Mouse (Mus musculus): ENCODE data around the gene Dip2c. TPM values are rescaled to one million over a fixed set of nuclear protein-coding genes. Genes with fewer than 3 reads are reported as not detected.

Dip2c gene
- polyA plus RNA-seq, 1 experiment from 2014 or later = 22.1 TPM

DNA sequence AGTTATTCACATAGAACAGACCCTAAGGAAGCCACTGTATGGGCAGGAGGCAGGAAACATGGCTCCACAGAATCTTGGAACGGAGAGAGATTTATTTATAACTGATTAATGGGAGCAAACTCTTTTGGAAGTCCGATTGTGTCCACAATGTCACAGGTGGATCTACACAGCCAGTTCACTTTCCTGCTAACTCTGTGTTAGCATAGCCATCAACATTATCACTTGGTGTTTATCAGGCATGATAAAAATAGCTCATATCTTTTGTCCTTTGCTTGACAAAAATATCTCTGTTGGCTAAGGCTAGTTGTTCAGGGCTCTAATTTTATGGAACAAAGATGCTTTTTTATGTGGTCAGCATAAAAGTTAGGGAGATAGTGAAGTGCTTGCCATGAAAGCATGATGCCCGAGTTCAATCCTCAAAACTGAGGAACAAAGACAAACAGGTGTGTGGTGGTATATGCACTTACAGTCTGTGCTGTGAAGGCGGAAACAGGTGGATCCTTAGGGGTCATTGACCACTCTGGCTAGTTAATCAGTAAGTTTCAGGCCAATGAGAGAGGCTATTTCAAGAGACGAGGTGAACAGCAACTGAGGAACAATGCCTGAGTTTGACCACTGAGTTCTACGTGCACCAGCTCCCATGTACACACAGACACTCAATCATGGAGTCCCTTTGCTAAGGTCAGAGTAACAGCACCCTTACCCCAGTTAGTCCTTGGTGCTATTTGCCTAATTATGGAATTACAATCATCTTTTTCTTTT, 169.4 kb downstream of the Dip2c start:
- Histone ChIP-seq H3K4me1 (ENCODE audit: control insufficient read depth, insufficient read depth, low read length) (no peaks in the 10 kb centered on the region), H3K4me3 (replicated peaks; ENCODE audit: low read depth, low read length) (no peak overlapping the region), H3K36me3 (ENCODE audit: control insufficient read depth, insufficient read depth, low read length) (no peaks in the 10 kb centered on the region), H3K9me3 (ENCODE audit: control insufficient read depth, low read length) (0 out of 2 replicates have a peak, but pooled peaks cover 4% of the 10 kb centered on the region), H3K27me3 (ENCODE audit: control insufficient read depth, insufficient read depth, low read length) (no peaks in the 10 kb centered on the region), H3K9ac (replicated peaks; ENCODE audit: low read length) (no peak overlapping the region), H3K27ac (replicated peaks; ENCODE audit: low read depth, low read length) (no peak overlapping the region), H3K4me2 (ENCODE audit: low read length) (no peak overlapping the region)
- DNase-seq (no peak), ATAC-seq (ENCODE audit: low FRiP score, low TSS enrichment) (no peak)
- 93% methylated on average over 6 of the region's 6 CpGs for WGBS

DNA sequence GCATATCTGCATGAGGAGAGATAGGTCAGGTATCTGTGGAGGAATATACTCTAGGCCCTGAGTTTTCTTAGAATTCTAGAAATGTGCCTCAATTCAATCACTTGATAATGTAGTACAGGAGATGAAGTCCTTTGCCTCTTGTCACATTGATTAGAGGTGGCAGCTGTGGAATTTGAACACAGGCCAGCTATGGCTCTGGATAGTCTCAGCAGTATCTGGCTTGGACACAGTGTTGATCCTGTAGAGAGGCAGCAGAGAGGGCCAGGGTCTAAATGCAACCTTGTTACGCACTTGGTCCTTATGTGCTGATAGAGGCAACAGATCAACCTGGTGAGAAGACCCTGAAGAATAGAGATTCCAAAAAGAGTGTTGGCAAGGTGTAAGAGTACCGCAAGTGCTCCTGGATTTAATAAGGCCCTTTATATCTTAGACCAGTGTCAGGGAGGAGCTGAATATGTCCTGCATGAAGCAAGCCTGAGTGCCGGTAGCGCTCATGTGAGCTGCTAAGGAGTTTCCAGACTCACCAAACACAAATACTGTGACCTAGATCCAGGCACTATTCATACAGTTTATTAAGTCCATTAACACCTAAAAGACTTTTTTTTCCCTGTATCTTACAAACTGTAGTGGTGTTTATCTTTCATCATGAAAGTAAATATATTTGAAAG, 170.3 kb downstream of the Dip2c start:
- DNase-seq = no peak

DNA sequence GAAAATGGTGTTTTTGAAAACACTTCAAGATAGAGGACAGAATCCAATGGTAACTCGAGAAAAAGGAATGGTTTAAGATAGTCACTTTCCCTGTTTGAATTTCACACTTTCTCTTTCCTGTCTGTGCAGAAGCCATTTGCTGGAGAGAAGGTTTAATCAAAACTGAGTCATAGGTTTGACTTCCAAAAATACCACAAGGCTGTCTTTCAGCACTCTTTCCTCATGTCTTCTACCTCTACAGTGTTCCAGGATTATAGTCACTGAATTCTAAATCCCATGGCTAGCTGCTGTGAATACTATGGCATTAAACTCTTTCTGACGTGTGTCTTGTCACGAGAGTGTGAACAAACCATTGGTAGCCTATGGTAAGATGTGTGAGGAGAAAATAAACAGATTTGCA, 173.9 kb downstream of the Dip2c start:
- ATAC-seq (ENCODE audit: low FRiP score, low TSS enrichment) = no peak
- H3K27ac ChIP-seq (replicated peaks; ENCODE audit: low read depth, low read length) = no peak overlapping the region
- WGBS = 86% methylated on average over 3 of the region's 3 CpGs
- no peak overlapping the region for H3K9ac ChIP-seq (replicated peaks; ENCODE audit: low read length)
- H3K4me1 ChIP-seq (ENCODE audit: control insufficient read depth, insufficient read depth, low read length) = no peaks in the 10 kb centered on the region
- no peak overlapping the region for H3K4me3 ChIP-seq (replicated peaks; ENCODE audit: low read depth, low read length)
- no peaks in the 10 kb centered on the region for H3K36me3 ChIP-seq (ENCODE audit: control insufficient read depth, insufficient read depth, low read length)
- no peaks in the 10 kb centered on the region for H3K27me3 ChIP-seq (ENCODE audit: control insufficient read depth, insufficient read depth, low read length)
- no peaks in the 10 kb centered on the region for H3K9me3 ChIP-seq (ENCODE audit: control insufficient read depth, low read length)
- DNase-seq = no peak
- H3K4me2 ChIP-seq (ENCODE audit: low read length) = no peak overlapping the region

More for the DNA sequence above, 170.3 kb downstream of the Dip2c start:
- 95% methylated on average over 4 of the region's 4 CpGs for WGBS
- ATAC-seq (ENCODE audit: low FRiP score, low TSS enrichment) = no peak
- Histone ChIP-seq H3K36me3 (ENCODE audit: control insufficient read depth, insufficient read depth, low read length) (no peaks in the 10 kb centered on the region), H3K4me2 (ENCODE audit: low read length) (no peak overlapping the region), H3K27me3 (ENCODE audit: control insufficient read depth, insufficient read depth, low read length) (no peaks in the 10 kb centered on the region), H3K4me1 (ENCODE audit: control insufficient read depth, insufficient read depth, low read length) (no peaks in the 10 kb centered on the region), H3K9me3 (ENCODE audit: control insufficient read depth, low read length) (0 out of 2 replicates have a peak, but pooled peaks cover 4% of the 10 kb centered on the region), H3K27ac (replicated peaks; ENCODE audit: low read depth, low read length) (no peak overlapping the region), H3K4me3 (replicated peaks; ENCODE audit: low read depth, low read length) (no peak overlapping the region), H3K9ac (replicated peaks; ENCODE audit: low read length) (no peak overlapping the region)

DNA sequence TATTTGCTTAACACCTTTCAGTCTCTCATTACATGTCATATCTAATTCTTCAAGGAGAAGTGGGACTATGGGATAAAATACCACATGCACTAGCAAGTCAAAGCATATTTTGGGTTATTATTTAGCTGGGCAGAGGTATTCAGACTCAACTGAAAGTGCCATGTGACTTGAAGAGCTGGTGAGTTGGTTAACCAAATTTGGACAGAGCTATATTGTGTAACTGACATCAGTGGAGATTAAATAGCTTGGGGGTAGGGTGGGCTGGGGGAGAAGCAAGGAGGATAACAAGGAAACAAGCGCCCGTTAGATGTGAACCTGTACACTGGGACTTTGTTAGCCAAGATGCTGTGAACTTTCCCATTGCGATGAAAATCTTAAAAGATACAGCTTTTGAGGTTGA, 175.6 kb downstream of the Dip2c start:
- WGBS = 78% methylated on average over 3 of the region's 3 CpGs
- Histone ChIP-seq H3K27ac (replicated peaks; ENCODE audit: low read depth, low read length) (no peak overlapping the region), H3K27me3 (ENCODE audit: control insufficient read depth, insufficient read depth, low read length) (no peaks in the 10 kb centered on the region), H3K9me3 (ENCODE audit: control insufficient read depth, low read length) (no peaks in the 10 kb centered on the region), H3K36me3 (ENCODE audit: control insufficient read depth, insufficient read depth, low read length) (no peaks in the 10 kb centered on the region), H3K4me3 (replicated peaks; ENCODE audit: low read depth, low read length) (no peak overlapping the region), H3K9ac (replicated peaks; ENCODE audit: low read length) (no peak overlapping the region), H3K4me1 (ENCODE audit: control insufficient read depth, insufficient read depth, low read length) (no peaks in the 10 kb centered on the region), H3K4me2 (ENCODE audit: low read length) (no peak overlapping the region)
- no peak for DNase-seq
- no peak for ATAC-seq (ENCODE audit: low FRiP score, low TSS enrichment)

DNA sequence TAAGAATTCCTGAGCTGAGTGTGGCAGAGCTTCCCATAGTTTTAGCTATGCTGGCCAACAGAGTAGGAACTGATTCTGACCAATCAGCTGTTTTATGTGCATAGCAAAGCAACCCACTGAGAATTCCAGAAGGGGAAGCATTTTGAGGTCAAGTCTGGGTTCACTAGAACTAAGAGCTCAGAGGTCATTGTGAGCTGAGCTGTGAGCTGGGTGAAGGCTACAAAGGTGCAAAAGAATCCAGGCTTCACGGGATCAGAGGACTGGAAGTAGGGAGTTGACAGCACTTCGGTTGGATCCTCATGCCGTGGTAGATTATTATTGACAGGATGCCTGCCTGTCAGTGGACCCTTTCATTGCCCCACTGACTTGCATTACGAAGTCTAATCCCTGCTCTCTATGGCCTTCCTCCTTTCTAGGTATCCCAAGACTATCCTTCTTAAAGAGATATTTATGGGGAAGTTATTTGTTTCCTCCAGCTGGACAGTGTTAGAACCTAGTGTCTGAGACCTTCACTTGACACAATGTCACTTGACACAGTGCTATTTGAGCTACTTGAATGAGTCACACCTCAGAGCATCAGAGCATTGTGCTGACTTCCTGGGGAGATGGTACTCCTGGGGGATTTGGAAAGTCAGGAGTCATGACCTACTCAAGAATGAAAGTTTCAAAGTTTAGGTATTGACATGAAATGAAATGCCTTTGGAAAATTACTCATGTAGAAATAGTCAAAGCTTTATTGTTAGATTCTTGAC, 178.3 kb downstream of the Dip2c start:
- 35% methylated on average over 4 of the region's 4 CpGs for WGBS
- no peak overlapping the region for H3K27ac ChIP-seq (replicated peaks; ENCODE audit: low read depth, low read length)
- H3K27me3 ChIP-seq (ENCODE audit: control insufficient read depth, insufficient read depth, low read length) = no peaks in the 10 kb centered on the region
- H3K4me2 ChIP-seq (ENCODE audit: low read length) = no peak overlapping the region
- H3K4me3 ChIP-seq (replicated peaks; ENCODE audit: low read depth, low read length) = no peak overlapping the region
- ATAC-seq (ENCODE audit: low FRiP score, low TSS enrichment) = no peak
- no peaks in the 10 kb centered on the region for H3K9me3 ChIP-seq (ENCODE audit: control insufficient read depth, low read length)
- no peak overlapping the region for H3K9ac ChIP-seq (replicated peaks; ENCODE audit: low read length)
- no peaks in the 10 kb centered on the region for H3K4me1 ChIP-seq (ENCODE audit: control insufficient read depth, insufficient read depth, low read length)
- no peak for DNase-seq
- H3K36me3 ChIP-seq (ENCODE audit: control insufficient read depth, insufficient read depth, low read length) = no peaks in the 10 kb centered on the region

- WGBS = 70% methylated on average over 1 of the region's 1 CpGs
- no peak overlapping the region for H3K4me2 ChIP-seq (ENCODE audit: low read length)
- DNase-seq = no peak
Observed at GRCm38 (mm10) chr13:9455979-9456378, 179.7 kb downstream of the Dip2c start.

DNA sequence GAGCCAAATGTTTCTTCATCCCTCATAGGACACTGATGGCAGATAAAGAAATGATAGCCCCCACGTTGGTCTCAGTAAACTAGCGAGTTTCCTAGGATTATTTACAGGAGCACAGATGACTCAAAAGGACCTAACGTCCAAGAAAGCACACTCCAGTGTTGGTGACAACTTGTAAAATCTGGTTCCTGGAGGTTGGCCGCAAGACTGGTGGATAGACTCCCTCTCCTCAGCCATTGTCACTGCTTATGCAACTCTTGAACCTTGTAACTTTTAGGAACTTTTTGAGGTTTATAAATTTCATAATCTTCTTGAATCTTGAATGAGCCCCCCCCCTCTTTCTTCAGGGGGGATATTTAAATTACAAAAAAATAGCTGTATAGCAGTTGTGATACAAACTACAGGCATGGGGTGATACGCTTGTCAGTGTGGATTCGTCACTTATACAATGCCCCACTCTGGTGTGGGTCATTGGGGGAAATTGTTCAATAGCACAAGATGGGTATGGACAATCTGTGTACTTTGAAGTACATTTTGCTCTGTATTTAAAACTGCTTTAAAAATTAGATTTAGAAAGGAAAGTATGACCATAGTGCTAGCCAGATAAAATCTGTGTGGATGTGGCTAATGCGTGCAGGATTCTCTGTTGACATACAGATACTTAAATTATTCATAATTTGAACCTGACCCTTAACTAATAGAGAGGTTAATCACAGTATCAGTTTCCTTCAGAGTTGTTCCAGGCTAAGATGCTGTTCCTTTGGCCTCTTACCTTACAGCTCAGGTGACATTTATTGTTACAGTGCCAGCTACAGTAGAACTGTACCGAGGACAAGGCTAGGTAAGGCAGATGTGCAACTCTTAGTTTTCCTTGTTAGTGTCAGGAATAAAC, 181.3 kb downstream of the Dip2c start:
- no peak overlapping the region for H3K4me3 ChIP-seq (replicated peaks; ENCODE audit: low read depth, low read length)
- peak; percentile 66; the same call in 1 of the 2 replicates for ATAC-seq (ENCODE audit: low FRiP score, low TSS enrichment)
- H3K4me2 ChIP-seq (ENCODE audit: low read length) = no peak overlapping the region
- no peaks in the 10 kb centered on the region for H3K4me1 ChIP-seq (ENCODE audit: control insufficient read depth, insufficient read depth, low read length)
- 33% methylated on average over 8 of the region's 8 CpGs for WGBS
- peak; percentile 35 for DNase-seq
- H3K27me3 ChIP-seq (ENCODE audit: control insufficient read depth, insufficient read depth, low read length) = no peaks in the 10 kb centered on the region
- no peaks in the 10 kb centered on the region for H3K36me3 ChIP-seq (ENCODE audit: control insufficient read depth, insufficient read depth, low read length)
- H3K27ac ChIP-seq (replicated peaks; ENCODE audit: low read depth, low read length) = no peak overlapping the region
- H3K9ac ChIP-seq (replicated peaks; ENCODE audit: low read length) = no peak overlapping the region
- no peaks in the 10 kb centered on the region for H3K9me3 ChIP-seq (ENCODE audit: control insufficient read depth, low read length)

More at GRCm38 (mm10) chr13:9455979-9456378, 179.7 kb downstream of the Dip2c start:
- no peaks in the 10 kb centered on the region for H3K27me3 ChIP-seq (ENCODE audit: control insufficient read depth, insufficient read depth, low read length)
- no peak overlapping the region for H3K9ac ChIP-seq (replicated peaks; ENCODE audit: low read length)
- no peaks in the 10 kb centered on the region for H3K4me1 ChIP-seq (ENCODE audit: control insufficient read depth, insufficient read depth, low read length)
- no peak overlapping the region for H3K27ac ChIP-seq (replicated peaks; ENCODE audit: low read depth, low read length)
- ATAC-seq (ENCODE audit: low FRiP score, low TSS enrichment) = no peak
- H3K36me3 ChIP-seq (ENCODE audit: control insufficient read depth, insufficient read depth, low read length) = no peaks in the 10 kb centered on the region
- H3K9me3 ChIP-seq (ENCODE audit: control insufficient read depth, low read length) = no peaks in the 10 kb centered on the region
- H3K4me3 ChIP-seq (replicated peaks; ENCODE audit: low read depth, low read length) = no peak overlapping the region

DNA sequence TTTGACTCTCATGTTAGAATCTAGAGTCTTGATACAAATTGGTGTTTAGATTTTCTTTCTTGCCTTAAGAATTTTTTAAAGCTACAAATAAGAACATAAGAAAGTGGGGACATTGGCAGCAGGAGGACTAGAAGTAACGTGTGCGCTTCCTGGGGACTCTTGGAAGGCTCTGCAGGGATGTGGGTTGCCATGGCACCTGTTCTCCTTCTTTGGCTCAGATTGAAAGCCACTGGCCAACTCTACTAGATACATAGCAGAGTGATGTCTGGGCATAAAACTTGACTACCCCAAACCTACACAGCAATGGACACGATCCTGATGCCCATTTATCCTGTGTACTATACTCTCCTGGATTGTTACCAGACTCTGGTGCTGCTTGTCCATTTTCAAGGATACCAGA, 188.1 kb downstream of the Dip2c start:
- no peaks in the 10 kb centered on the region for H3K36me3 ChIP-seq (ENCODE audit: control insufficient read depth, insufficient read depth, low read length)
- H3K4me2 ChIP-seq (ENCODE audit: low read length) = no peak overlapping the region
- H3K27me3 ChIP-seq (ENCODE audit: control insufficient read depth, insufficient read depth, low read length) = no peaks in the 10 kb centered on the region
- WGBS = 86% methylated on average over 3 of the region's 3 CpGs
- no peaks in the 10 kb centered on the region for H3K9me3 ChIP-seq (ENCODE audit: control insufficient read depth, low read length)
- no peak for DNase-seq
- no peak for ATAC-seq (ENCODE audit: low FRiP score, low TSS enrichment)
- no peaks in the 10 kb centered on the region for H3K4me1 ChIP-seq (ENCODE audit: control insufficient read depth, insufficient read depth, low read length)
- H3K4me3 ChIP-seq (replicated peaks; ENCODE audit: low read depth, low read length) = no peak overlapping the region
- no peak overlapping the region for H3K27ac ChIP-seq (replicated peaks; ENCODE audit: low read depth, low read length)
- H3K9ac ChIP-seq (replicated peaks; ENCODE audit: low read length) = no peak overlapping the region

Data from midbrain, embryonic 14.5 days (tissue).